Mouse (Mus musculus) adrenal gland, postnatal 25 days (tissue): ENCODE measurements around the gene Dnah12. TPM values are rescaled to one million over a fixed set of nuclear protein-coding genes. Genes with fewer than 3 reads are reported as not detected.
A peak's percentile ranks its signal among the peaks of the same experiment; 100 is the strongest.
"Not testable (repeated sequence)": the region's sequence is repeated elsewhere in the genome, so short reads cannot be mapped to it uniquely, and the experiment has no call there.

Source experiments
- DNase-seq: peaks from one replicate; pipeline ENCODE4 v3.0.0; 2021; ENCODE audit warnings: mixed read lengths
- long read RNA-seq: library from polyadenylated mRNA; stranded (forward); transcript quantifications from one replicate; pipeline ENCODE4 v2.0.0, GENCODE M21; 2021
- total RNA-seq: library from RNA; stranded (reverse); gene quantifications from 2 replicates; pipeline ENCODE4 v1.2.3, GENCODE M21; 2021

Gene Dnah12
- not detected in 2 replicates for total RNA-seq
- long read RNA-seq = 0 reads

DNA sequence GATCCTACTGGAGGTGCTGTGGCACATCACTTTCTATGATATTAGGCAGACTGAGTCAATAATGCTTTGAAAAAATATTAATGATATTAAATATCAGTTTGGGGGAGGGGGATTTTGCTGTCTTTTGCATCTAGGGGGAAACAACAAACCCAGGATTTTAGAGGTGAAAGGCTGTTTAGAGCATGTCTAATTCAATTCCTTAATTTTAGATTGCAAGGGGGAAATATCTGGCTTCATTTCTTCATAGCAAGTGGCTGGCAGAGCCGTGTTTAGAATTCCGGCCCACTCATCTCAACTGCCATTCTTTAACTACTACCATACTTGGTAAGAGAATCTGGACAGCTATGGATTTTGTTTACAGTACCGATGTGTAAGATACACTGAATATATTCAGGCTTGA is at the start of gene Dnah12:
TSS of gene Dnah12 (plus strand) at position 301 of the 400 bp plus-strand sequence.
- no peak for DNase-seq

DNA sequence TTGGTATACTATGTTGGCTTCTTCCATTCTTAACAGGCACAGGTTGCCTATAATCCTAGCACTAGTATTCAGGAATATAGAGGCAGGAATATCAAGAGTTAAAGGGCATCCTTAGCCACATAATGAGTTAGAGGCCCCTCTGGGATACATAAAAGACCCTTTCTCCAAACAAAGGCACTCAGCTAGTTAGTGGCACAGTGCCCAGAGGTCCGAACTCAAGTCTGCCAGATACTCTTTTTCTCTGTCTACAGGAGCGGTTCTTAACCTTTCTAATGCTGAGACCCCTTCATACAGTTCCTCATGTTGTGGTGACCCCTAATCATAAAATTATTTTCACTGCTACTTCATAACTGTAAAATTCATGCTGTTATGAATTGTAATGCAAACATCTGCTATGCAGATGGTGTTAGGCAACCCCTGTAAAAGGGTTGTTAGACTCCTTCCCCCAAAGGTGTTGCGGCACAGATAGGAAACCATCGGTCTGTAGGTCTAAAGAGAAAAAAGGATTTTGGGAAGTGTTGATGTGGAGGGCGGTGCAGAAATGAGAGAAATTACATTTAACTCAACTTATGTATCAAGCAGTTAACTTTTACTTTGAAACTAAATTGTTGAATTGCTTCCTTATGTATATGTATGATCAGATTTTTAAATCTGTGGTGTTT is 47.0 kb upstream of the Dnah12 start:
- no peak for DNase-seq

DNA sequence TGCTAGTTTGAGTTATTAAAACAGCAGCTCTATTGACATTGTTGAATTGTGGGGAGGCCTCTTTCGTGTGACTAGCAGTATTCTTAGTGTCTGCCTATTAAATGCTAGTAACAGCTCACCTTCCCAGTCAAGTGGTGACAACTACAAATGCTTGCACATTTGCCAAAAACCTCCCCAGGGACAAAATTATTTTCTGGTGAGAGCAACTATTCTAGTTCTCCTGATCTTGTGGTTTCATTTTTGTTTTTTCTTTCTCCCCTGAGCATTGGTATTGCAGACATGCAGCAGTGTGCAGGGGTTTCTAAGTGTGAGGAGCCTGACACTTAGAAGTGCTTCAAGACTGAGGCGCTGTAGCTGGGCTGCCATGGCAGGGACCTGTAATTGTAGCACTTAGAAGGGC is 45.3 kb upstream of the Dnah12 start:
- DNase-seq = no peak

DNA sequence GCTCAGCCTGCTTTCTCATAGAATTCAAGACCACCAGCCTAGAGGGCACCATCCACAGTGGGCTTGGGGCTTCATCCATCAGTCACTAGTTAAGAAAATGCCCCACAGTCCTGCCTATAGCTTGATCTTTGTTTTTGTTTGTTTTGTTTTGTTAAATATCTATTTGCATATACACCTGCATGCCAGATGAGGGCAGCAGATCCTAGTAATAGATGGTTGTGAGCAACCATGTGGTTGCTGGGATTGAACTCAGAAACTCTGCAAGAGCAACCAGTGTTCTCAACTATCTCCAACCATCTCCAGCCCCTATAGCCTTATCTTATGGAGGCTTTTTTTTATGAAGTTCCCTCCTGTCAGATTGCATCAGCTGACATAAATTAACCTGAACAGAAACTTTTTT is 41.2 kb upstream of the Dnah12 start:
- DNase-seq = no peak

DNA sequence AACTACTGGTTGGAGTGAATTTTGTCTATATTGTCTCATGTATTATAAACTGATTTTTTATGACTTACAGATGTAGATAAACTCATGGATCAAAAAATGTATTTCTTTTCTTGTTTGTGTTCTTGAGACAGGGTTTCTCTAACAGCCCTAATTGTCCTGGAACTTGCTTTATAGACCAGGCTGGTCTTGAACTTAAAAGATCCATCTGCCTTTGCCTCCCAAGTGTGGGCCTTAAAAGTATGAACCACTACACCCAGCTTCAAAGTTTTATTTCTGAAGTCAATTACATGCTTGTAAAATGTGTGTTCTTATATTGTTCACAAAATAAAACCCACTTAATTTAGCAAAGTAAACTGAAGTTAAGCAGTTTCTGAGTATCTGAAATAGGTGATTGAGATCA is 34.9 kb upstream of the Dnah12 start:
- DNase-seq = no peak

DNA sequence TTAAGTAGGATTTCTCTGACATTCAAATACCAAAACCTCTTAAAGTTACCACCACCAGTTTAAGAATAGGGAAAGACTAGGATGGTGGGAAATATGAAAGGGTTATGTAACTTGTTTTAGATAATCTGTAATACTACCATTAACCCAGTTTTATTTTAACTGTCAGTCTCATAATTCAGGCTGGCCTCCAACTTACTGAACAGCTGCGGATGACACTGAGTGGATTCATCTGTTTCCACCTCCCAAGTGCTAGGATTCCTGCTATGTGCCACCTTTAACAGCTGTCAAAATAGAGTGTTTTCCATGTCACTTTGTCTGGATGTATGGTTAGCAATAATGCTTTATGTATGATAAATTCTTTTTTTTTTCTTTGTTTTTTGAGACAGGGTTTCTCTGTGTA is 32.8 kb upstream of the Dnah12 start:
- no peak for DNase-seq

DNA sequence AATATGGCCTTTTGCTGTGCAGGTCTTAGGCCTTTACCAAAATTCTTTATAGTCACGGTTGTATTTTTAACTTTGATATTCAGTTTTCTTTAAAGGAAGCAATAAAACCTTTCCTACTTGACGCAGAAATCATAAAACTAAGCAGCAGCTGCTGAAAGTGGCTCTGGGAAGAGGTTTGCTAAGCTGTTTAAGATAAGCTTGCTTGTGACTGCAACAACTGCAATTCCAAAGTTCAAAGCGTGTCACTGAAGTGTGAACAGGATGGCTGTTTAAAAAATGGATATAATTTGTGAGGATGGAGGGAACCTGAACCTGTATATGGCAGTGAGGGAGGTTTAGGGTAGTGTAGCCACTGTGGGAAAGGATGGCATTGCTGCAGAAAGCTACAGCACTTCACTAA is 31.1 kb upstream of the Dnah12 start:
- no peak for DNase-seq

DNA sequence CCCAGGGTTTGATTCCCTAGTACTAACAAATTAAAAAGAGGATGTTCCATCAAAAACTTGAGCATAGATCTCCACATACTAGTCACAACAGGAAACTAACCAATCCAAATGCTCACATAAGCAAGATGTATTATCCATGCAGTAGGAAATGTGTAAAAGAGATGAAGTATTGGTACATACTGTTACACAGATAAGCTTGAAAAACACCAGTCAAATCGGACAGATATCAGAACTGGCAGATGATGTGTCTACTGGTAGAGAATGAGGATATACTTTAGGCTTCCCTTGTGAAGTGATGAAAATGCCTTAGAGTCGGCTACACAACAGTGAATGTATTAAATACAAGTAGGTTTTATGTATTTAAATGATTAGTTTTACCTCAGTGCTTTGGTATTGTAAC is 30.6 kb upstream of the Dnah12 start:
- no peak for DNase-seq

DNA sequence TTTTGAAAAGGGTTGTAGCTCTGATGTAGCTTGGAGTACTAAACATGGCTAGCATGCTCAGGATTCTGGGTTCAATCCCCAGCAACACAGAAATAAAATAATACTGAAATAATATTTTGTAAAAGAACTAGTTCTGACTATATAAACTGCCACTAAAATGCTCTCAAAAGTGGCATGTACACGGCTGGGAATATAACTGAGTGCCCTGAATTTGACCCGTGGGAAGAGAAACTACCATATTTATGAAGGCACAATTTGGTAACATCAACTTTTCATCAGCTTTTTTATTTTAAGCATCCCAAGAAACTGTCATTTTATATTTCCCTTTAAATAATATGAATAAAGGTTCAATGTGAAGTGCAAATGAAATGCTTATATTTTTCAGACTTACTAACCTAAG is 29.2 kb upstream of the Dnah12 start:
- DNase-seq = no peak

DNA sequence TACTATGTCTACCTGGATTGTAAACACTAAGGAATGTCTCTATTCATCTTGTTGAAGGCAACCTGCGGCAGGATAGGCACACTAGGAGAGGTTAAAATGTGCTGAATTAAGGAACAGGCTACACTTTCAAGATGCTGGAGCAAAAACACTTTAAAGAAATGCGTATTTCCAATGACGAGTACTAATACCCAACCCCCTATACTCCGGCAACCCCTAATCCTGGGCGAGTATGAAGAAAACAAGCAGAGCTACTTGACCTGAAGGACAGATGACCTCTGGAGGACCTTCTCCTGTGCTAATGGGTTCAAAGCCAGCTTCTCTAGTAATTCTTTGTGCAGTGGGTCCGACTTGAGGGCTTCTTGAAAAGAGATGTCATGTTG is 25.1 kb upstream of the Dnah12 start:
- no peak for DNase-seq

DNA sequence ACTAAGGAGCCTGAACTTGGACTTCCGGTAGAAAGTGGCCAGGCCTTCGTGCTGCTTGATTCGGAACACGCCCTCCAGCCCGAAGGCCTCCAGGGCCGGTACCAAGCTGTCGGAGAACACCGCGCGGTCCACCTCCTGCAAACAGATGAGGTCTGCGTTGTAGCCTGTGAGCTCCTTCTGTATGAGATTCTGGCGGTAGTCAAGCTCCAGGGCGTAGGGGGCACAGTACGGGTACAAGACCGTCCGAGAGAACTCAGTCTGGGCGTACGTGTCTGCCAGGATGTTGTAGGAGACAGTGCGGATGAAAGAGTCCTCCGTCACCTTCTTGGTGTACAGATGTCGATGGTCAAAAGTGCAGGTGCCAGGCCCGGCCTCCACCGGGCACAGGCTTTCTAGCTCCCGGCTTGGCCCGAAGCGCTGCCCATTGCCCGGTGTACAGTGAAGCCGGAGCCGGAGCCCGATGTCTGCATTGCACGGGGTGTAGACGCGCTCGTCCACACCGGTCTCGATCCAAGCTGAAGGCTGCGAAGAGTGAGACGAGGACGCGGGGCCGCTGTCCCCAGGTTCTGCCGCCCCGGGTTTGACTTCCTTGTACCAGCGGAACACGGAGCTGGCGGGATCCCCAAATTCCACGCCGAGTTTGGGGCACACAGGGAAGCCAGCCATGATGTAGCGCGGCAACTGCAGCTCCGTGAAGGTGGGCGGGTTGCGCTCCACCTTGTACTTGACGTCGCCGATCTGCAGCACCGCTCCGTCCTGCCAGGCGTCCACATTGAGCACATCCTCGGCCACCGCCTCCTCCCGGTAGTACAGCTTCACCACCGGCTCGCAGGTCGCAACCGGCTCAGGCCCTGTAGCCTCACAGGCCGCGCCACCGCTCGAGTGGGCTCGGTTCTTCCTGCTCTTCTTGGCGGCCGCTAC is 24.4 kb upstream of the Dnah12 start:
- peak; percentile 17 for DNase-seq

DNA sequence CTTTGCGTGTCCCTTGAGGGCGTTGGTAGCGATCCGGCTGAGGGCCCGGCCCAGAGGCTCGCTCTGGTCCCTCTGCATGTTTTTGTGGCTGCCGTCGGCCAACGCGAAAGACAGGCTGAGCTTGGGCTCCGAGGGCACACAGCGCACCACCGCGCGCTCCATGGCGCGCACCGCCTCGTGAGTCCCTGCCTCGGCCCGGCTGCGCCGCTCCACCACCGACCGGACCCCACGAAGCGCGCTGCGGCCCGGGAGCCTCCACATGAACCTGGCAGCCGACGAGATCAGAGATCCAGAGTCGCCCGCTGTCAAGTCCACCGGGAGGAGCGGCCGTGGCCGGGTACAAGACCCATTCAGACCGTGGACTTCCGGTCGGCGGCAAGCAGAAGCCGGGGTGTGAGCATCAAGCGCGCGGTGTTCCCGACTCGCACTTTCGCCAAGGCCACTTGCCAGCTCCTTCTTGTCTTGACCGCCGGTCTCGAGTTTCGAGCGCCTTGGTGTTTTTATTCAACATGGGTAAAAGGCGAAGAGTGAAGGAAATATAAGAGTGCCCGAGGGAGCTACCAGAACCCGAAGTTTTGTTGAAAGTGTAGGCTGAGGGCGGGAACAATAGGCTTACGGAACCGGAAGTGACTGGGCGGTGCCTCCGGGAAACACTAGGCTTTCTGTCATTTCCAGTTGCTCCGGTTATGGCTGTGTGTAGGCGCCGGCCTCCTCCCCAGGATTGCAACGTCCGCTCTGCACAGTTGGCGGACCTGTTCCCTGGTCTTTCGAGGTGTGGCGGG is 23.6 kb upstream of the Dnah12 start, which contains the start of gene Pde12:
TSS of gene Pde12 (minus strand) at position 592 of the 782 bp plus-strand sequence.
- DNase-seq = peak; percentile 81

DNA sequence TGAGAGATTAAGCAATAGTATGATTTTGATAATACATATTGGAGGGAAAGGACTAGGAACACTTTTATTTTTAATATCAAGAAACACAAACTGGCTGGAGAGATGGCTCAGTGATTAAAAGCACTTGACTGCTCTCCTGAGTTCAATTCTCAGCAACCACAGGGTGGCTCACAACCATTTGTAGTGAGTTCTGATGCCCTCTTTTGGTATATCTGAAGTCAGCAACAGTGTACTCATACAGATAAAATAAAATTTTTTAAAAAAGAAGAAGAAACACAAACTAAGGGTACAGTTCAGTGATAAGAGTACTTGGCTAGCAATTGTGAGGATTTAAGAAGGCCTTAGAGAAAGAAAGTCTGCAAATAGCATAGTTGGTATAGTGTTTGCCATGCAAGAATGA is 22.1 kb upstream of the Dnah12 start:
- DNase-seq = no peak

DNA sequence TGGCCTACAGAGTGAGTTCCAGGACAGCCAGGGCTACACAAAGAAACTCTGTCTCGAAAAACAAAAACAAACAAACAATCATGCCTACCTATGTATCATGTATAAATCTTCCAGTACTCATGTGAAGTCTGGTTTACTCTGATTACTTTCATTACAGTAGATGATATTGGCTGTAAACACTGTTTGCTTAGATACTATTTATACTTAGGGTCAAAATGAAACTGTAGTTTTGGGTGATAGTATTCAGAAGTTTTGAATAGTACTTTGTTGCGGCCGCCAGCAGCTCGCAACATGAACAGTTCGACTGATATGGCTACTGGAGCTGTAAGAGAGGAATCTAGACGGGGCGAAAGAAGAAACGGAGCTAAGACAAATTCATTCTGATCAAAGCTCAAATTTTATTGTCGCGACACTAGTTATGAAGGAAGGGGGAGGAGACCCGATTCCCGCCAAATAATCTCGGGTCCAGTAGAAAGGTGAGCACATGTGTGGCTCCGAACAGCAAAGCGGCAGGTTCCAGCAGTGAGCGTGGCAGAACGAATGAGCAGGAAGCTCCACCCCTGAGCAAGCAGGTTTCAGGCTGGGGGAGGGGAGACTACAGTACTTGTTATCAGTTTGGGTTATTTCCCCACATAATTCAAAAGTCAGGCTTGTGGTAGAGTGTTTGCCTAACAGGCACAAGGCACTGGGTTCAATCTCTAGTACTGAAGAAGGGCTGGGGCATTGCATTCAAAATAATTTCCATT is 21.0 kb upstream of the Dnah12 start:
- DNase-seq = not testable (repeated sequence)

DNA sequence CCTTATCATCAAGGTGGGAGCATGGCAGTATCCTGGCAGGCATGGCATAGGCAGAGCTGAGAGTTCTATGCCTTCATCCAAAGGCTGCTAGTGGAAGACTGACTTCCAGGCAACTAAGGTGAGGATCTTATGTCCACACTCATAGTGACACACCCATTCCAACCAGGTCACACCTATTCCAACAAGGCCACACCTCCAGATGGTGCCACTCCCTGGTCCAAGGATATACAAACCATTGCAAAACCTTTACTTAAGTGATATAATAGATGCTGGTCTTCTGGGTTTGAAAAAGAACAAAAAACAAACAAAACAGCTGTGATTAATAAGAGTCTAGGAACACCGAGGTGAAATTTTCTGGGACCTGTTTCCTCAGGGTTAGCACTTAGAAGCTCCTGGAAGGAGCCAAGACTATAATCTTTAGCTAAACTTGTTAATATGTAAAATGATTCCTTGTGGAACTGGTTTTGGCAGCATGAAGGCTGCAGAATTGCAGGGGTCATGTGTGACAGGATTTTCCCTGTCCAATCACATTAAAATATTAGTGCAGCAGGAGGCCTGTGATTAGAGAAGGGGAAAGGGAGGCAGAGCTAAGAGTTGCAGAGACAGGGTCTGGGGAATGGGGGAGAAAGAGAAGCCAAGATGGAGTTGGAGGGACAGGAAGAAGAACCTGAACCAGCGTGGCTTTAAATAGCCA is 18.5 kb upstream of the Dnah12 start:
- DNase-seq = not testable (repeated sequence)

DNA sequence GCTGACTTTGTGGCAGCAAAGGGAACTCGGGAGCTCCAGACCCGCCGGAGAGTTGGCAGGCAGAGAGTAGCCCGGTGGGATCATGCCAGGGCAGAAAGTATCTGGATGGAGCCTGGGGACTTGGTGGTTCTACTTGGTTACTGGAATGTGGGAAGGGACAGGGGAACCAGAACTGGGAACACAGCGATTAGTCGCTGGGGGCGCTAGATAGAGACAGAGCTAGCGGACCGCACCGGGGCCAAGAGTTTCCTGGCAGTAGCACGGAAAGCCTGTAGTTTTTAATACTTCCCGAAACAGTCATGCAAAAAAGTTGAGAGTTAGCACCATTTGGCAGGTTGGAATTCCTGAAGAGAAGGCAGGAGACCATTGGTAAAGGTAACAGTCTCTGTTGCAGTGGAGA is 17.7 kb upstream of the Dnah12 start:
- DNase-seq = peak; percentile 27

DNA sequence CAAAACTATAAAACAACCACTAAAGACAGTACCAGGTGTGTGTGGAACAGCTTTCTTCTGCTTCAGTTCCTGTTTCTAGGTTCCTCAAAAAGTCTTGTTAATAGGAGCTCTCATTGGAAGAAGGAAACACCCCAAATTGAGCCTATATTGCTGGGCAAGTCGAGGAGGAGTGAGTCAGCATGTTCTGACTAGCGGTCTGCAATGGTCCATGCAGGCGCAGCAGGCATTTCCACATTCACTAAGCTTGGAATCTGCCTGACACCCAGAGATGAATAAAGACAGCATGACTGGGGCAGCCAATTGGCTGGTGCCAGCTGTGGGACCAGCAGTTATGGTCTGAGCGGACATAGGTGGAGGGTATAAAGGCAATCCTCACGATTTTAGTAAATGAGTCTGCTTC is 17.3 kb upstream of the Dnah12 start:
- no peak for DNase-seq

DNA sequence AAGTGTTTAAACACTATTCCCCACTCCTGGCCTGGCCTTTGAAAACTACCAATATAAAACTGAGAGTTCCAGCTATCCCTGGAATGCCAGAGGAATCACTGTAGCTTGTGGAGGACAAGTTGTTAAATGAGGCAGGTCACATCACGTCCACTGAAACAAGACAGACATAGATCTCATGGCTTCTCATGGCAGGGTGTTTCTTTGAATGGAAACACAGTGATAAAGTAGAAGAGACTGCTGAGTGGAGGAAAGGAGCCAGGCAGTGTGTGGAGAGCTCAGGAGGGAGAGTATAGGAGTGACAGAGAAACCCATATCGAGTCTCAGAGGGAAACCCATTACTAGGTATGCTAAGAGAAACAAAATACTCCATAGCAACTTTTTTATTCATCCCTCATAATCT is 2.3 kb upstream of the Dnah12 start:
- DNase-seq = no peak

DNA sequence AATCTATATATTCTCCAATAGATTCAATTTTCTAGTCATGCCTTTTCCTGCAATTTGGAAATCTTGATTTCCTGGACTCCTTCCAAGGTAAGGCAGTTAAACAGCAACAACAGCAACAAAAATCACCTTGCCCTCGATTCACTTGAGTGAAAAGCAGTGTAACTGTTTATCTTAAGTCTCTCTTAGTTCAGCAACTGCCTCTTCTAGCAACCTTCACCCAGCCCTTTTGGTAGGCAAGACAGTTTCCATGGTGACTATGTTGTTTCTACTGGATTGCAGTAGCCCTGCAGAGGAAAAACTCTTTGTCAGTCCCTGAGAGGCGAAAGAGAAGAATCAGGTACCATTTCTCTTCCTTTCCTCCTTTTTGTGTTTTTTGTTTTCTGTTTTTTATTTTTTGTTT is 1.7 kb upstream of the Dnah12 start:
- no peak for DNase-seq

DNA sequence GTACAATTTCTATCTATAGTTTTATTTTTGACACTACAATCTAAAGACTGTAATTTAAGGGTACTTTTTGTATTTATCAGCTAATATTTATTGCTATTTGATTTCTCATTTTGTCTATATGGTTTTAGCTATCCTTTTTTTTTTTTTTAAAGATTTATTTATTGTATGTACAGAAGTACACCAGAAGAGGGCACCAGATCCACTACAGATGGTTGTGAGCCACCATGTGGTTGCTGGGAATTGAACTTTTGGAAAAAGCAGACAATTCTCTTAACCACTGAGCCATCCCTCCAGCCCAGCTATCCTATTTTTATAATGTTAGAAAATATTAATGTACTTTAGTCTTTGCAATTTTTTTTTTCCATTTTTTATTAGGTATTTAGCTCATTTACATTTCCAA is 4.8 kb downstream of the Dnah12 start:
- DNase-seq = no peak

DNA sequence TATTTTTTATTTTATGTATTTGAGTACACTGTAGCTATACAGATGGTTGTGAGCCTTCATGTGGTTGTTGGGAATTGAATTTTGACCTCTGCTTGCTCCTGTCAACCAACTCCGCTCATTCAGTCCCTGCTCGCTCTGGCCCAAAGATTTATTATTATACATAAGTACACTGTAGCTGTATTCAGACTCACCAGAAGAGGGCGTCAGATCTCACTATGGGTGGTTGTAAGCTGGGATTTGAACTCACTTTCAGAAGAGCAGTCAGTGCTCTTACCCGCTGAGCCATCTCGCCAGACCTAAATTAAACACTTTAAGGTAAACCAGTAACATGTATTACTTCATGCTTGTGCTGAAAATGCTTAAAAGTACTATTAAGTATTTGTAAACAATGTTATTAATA is 12.2 kb downstream of the Dnah12 start:
- DNase-seq = not testable (repeated sequence)
